Mouse (Mus musculus) midbrain, embryonic 16.5 days (tissue): ENCODE measurements at regions not wholly inside any gene's neighbourhood (a gene's known extent, or its start where the extent isn't known, plus 50 kb on each side); places are given as distances from the start of the nearest gene placed in this dataset.
A peak's percentile ranks its signal among the peaks of the same experiment; 100 is the strongest.

Experiments
- ATAC-seq: fragments of 200-750 bp; cut with Nextera tagmentation; 2 replicates; pipeline ENCODE4 v1.8.0; 2017; ENCODE audit warnings: moderate TSS enrichment
- H3K27ac ChIP-seq: fragments of 300-500 bp; sonication (generic); 2 replicates; pipeline ENCODE4 v1.5.1; 2014; ENCODE audit warnings: mild to moderate bottlenecking, low read length, mixed read lengths
- H3K27me3 ChIP-seq: fragments of 300-500 bp; sonication (generic); 2 replicates; pipeline ENCODE4 v1.6.1; 2014; ENCODE audit warnings: low read depth, low read length, mixed read lengths; ENCODE audit not compliant: control insufficient read depth, insufficient read depth
- H3K36me3 ChIP-seq: fragments of 300-500 bp; sonication (generic); 2 replicates; pipeline ENCODE4 v1.6.1; 2014; ENCODE audit warnings: mild to moderate bottlenecking, low read length, moderate library complexity, mixed read lengths; ENCODE audit not compliant: control insufficient read depth, insufficient read depth
- H3K4me1 ChIP-seq: fragments of 300-500 bp; sonication (generic); 2 replicates; pipeline ENCODE4 v1.6.1; 2014; ENCODE audit warnings: mild to moderate bottlenecking, low read length, mixed read lengths; ENCODE audit not compliant: control insufficient read depth, insufficient read depth
- H3K4me2 ChIP-seq: fragments of 300-500 bp; sonication (generic); 2 replicates; pipeline ENCODE4 v1.6.1; 2014; ENCODE audit warnings: mild to moderate bottlenecking, low read length, mixed read lengths
- H3K4me3 ChIP-seq: fragments of 300-500 bp; sonication (generic); 2 replicates; pipeline ENCODE4 v1.5.1; 2014; ENCODE audit warnings: low read depth, mild to moderate bottlenecking, low read length, moderate library complexity, mixed read lengths
- H3K9ac ChIP-seq: fragments of 300-500 bp; sonication (generic); 2 replicates; pipeline ENCODE4 v1.6.1; 2014; ENCODE audit warnings: low read depth, low read length, mixed read lengths
- H3K9me3 ChIP-seq: fragments of 300-500 bp; sonication (generic); replicated peaks from 2 replicates; pipeline ENCODE4 v1.6.1; 2014; ENCODE audit warnings: mild to moderate bottlenecking, low read length, mixed read lengths; ENCODE audit not compliant: control insufficient read depth, poor library complexity, severe bottlenecking
- WGBS: fragments of 180-500 bp; shearing (Covaris S2); extraction: QIAGEN DNeasy Blood & Tissue Kit; methylation state at CpG from one replicate; pipeline ENCODE4 v1.1.7; 2014; 5-methylcytosine and 5-hydroxymethylcytosine counted together

GRCm38 (mm10) chr17:49205564-49205963 lies 222.6 kb upstream of the Mocs1 start:
- ATAC-seq = no peak
- H3K27me3 ChIP-seq = no peaks in the 10 kb centered on the region
- no peaks in the 10 kb centered on the region for H3K4me1 ChIP-seq
- H3K36me3 ChIP-seq = no peaks in the 10 kb centered on the region
- H3K9me3 ChIP-seq = no peaks in the 10 kb centered on the region
- H3K4me3 ChIP-seq = no peak overlapping the region
- no peak overlapping the region for H3K9ac ChIP-seq
- no peak overlapping the region for H3K27ac ChIP-seq
- H3K4me2 ChIP-seq = no peak overlapping the region
- 56% methylated on average over 1 of the region's 1 CpGs for WGBS

GRCm38 (mm10) chr17:49206708-49207107 lies 221.5 kb upstream of the Mocs1 start:
- no peak overlapping the region for H3K4me3 ChIP-seq
- no peaks in the 10 kb centered on the region for H3K4me1 ChIP-seq
- peak; percentile 48; the same call in 1 of the 2 replicates for ATAC-seq
- no peak overlapping the region for H3K4me2 ChIP-seq
- 32% methylated on average over 9 of the region's 9 CpGs for WGBS
- no peaks in the 10 kb centered on the region for H3K9me3 ChIP-seq
- H3K27me3 ChIP-seq = no peaks in the 10 kb centered on the region
- H3K27ac ChIP-seq = no peak overlapping the region
- no peak overlapping the region for H3K9ac ChIP-seq
- H3K36me3 ChIP-seq = no peaks in the 10 kb centered on the region

- 70% methylated on average over 10 of the region's 10 CpGs for WGBS
- no peak overlapping the region for H3K4me2 ChIP-seq
- no peak for ATAC-seq
These were observed 219.8 kb upstream of the Mocs1 start for GRCm38 (mm10) chr17:49208315-49208820.

GRCm38 (mm10) chr17:49212918-49213317 lies 215.2 kb upstream of the Mocs1 start:
- 62% methylated on average over 13 of the region's 13 CpGs for WGBS
- no peak overlapping the region for H3K27ac ChIP-seq
- no peaks in the 10 kb centered on the region for H3K9me3 ChIP-seq
- no peak overlapping the region for H3K4me2 ChIP-seq
- no peak overlapping the region for H3K9ac ChIP-seq
- H3K36me3 ChIP-seq = no peaks in the 10 kb centered on the region
- H3K27me3 ChIP-seq = no peaks in the 10 kb centered on the region
- H3K4me1 ChIP-seq = no peaks in the 10 kb centered on the region
- ATAC-seq = peak; percentile 58; the same call in 1 of the 2 replicates
- H3K4me3 ChIP-seq = no peak overlapping the region

More at GRCm38 (mm10) chr17:49208315-49208820, 219.8 kb upstream of the Mocs1 start:
- Histone ChIP-seq H3K9ac (no peak overlapping the region), H3K27ac (no peak overlapping the region), H3K27me3 (no peaks in the 10 kb centered on the region), H3K4me1 (no peaks in the 10 kb centered on the region), H3K4me3 (no peak overlapping the region), H3K9me3 (no peaks in the 10 kb centered on the region), H3K36me3 (no peaks in the 10 kb centered on the region)

GRCm38 (mm10) chr17:49215281-49215680 lies 212.9 kb upstream of the Mocs1 start:
- H3K4me3 ChIP-seq = no peak overlapping the region
- H3K4me2 ChIP-seq = no peak overlapping the region
- no peaks in the 10 kb centered on the region for H3K36me3 ChIP-seq
- ATAC-seq = no peak
- H3K4me1 ChIP-seq = no peaks in the 10 kb centered on the region
- no peak overlapping the region for H3K27ac ChIP-seq
- no peak overlapping the region for H3K9ac ChIP-seq
- H3K9me3 ChIP-seq = no peaks in the 10 kb centered on the region
- WGBS = 92% methylated on average over 8 of the region's 8 CpGs
- no peaks in the 10 kb centered on the region for H3K27me3 ChIP-seq

- Histone ChIP-seq H3K4me3 (no peak overlapping the region), H3K9me3 (no peaks in the 10 kb centered on the region), H3K4me2 (no peak overlapping the region), H3K27me3 (no peaks in the 10 kb centered on the region), H3K27ac (no peak overlapping the region), H3K9ac (no peak overlapping the region), H3K4me1 (no peaks in the 10 kb centered on the region), H3K36me3 (no peaks in the 10 kb centered on the region)
- no peak for ATAC-seq
- 59% methylated on average over 4 of the region's 4 CpGs for WGBS
These were observed 208.5 kb upstream of the Mocs1 start for GRCm38 (mm10) chr17:49219512-49220197.

- no peaks in the 10 kb centered on the region for H3K36me3 ChIP-seq
- H3K27ac ChIP-seq = no peak overlapping the region
- WGBS = 83% methylated on average over 7 of the region's 7 CpGs
- H3K9ac ChIP-seq = no peak overlapping the region
- no peak for ATAC-seq
- no peak overlapping the region for H3K4me2 ChIP-seq
- no peaks in the 10 kb centered on the region for H3K27me3 ChIP-seq
- no peaks in the 10 kb centered on the region for H3K9me3 ChIP-seq
- no peak overlapping the region for H3K4me3 ChIP-seq
- H3K4me1 ChIP-seq = no peaks in the 10 kb centered on the region
These were observed 204.9 kb upstream of the Mocs1 start for GRCm38 (mm10) chr17:49223212-49223611.

GRCm38 (mm10) chr17:49223651-49224050 lies 204.5 kb upstream of the Mocs1 start:
- no peak for ATAC-seq
- Histone ChIP-seq H3K27ac (no peak overlapping the region), H3K9me3 (no peaks in the 10 kb centered on the region), H3K4me3 (no peak overlapping the region), H3K36me3 (no peaks in the 10 kb centered on the region), H3K27me3 (no peaks in the 10 kb centered on the region), H3K9ac (no peak overlapping the region), H3K4me1 (no peaks in the 10 kb centered on the region), H3K4me2 (no peak overlapping the region)
- 87% methylated on average over 2 of the region's 2 CpGs for WGBS

- H3K27ac ChIP-seq = no peak overlapping the region
- H3K4me3 ChIP-seq = no peak overlapping the region
- no peaks in the 10 kb centered on the region for H3K4me1 ChIP-seq
- H3K27me3 ChIP-seq = no peaks in the 10 kb centered on the region
- no peak for ATAC-seq
- H3K9me3 ChIP-seq = no peaks in the 10 kb centered on the region
- H3K9ac ChIP-seq = no peak overlapping the region
- H3K36me3 ChIP-seq = no peaks in the 10 kb centered on the region
- WGBS = 85% methylated on average over 9 of the region's 9 CpGs
- no peak overlapping the region for H3K4me2 ChIP-seq
These were observed 202.7 kb upstream of the Mocs1 start for GRCm38 (mm10) chr17:49225255-49226015.
